Comparison of ENCODE assay signal across 8 mouse cellular contexts in genomic region chr5:30887331-30887761, GRCm38 (mm10). TPM values are rescaled to one million over a fixed set of nuclear protein-coding genes. Genes with fewer than 3 reads are reported as not detected.
A peak's percentile ranks its signal among the peaks of the same experiment; 100 is the strongest.
DNase-seq lines count a peak whose midpoint lies in the region; ATAC-seq and TF ChIP-seq lines count a peak whose summit lies in the region.

No protein-coding gene starts in this region.

- peaks cover 6% of the 10 kb centered on the region; the same call in 1 of the 2 replicates for H3K4me1 ChIP-seq in kidney, adult 2 months (ENCODE audit: control insufficient read depth, insufficient read depth, low read length)
- H3K4me1 ChIP-seq in liver, embryonic 16.5 days (ENCODE audit: control insufficient read depth, low read depth, low read length) = peaks cover 24% of the 10 kb centered on the region
- H3K4me1 ChIP-seq in neural tube, embryonic 12.5 days = peaks cover 15% of the 10 kb centered on the region

- peak overlapping the region; percentile 75 for H3K27ac ChIP-seq in kidney, adult 2 months (ENCODE audit: insufficient read depth, low read depth, low read length)
- peak overlapping the region; percentile 93 for H3K27ac ChIP-seq in liver, embryonic 16.5 days (ENCODE audit: low read length)
- H3K27ac ChIP-seq in neural tube, embryonic 12.5 days = peak overlapping the region; percentile 83

- under 1% methylated on average over 19 of the region's 19 CpGs for WGBS in kidney, adult 2 months
- 0% methylated on average over 19 of the region's 19 CpGs for WGBS in liver, embryonic 16.5 days (ENCODE audit: insufficient replicate concordance)
- 0% methylated on average over 19 of the region's 19 CpGs for WGBS in neural tube, embryonic 12.5 days

- no peak for TF ChIP-seq POLR2A in kidney, adult 2 months (IDR thresholded peaks at IDR 0.05; ENCODE audit: low read depth, low read length)

- H3K9me3 ChIP-seq in liver, embryonic 16.5 days (replicated peaks; ENCODE audit: control insufficient read depth, low read length) = no peaks in the 10 kb centered on the region
- no peaks in the 10 kb centered on the region for H3K9me3 ChIP-seq in neural tube, embryonic 12.5 days

- peak overlapping the region; percentile 77 for H3K9ac ChIP-seq in liver, embryonic 16.5 days (ENCODE audit: low read depth, low read length)
- peak overlapping the region; percentile 58 for H3K9ac ChIP-seq in neural tube, embryonic 12.5 days

- no peaks in the 10 kb centered on the region for H3K27me3 ChIP-seq in kidney, adult 2 months (replicated peaks; ENCODE audit: control insufficient read depth, insufficient read depth, low read length)
- H3K27me3 ChIP-seq in liver, embryonic 16.5 days (ENCODE audit: control insufficient read depth, insufficient read depth, low read depth, low read length) = no peaks in the 10 kb centered on the region
- H3K27me3 ChIP-seq in neural tube, embryonic 12.5 days (replicated peaks) = no peaks in the 10 kb centered on the region

- H3K4me3 ChIP-seq in kidney, adult 2 months (ENCODE audit: insufficient read depth, low read depth, low read length) = peak overlapping the region; percentile 91
- peak overlapping the region; percentile 87 for H3K4me3 ChIP-seq in liver, embryonic 16.5 days (ENCODE audit: low read depth, low read length)
- H3K4me3 ChIP-seq in neural tube, embryonic 12.5 days = peak overlapping the region; percentile 82

- no peak for TF ChIP-seq CTCF in kidney, adult 2 months (conservative IDR thresholded peaks at IDR 0.05; ENCODE audit: insufficient read depth, insufficient read length, low read depth, low read length)

- peak; percentile 48 for DNase-seq in urinary bladder, adult 2 months (ENCODE audit: low spot score)
- no peak for DNase-seq in urinary bladder, postnatal 10 days (ENCODE audit: low spot score)
- DNase-seq in cerebellum, postnatal 25 days = peak; percentile 79 to 80
- peak; percentile 77 for DNase-seq in kidney, adult 2 months
- DNase-seq in telencephalon, adult 2 months (ENCODE audit: low read depth, low spot score) = peak; percentile 60

- ATAC-seq in granulocyte monocyte progenitor cell, adult 5-6 weeks (replicated peaks; ENCODE audit: poor library complexity, severe bottlenecking) = peak; percentile 68
- peak; percentile 57 for ATAC-seq in liver, embryonic 16.5 days (ENCODE audit: low read depth)
- peak; percentile 46 for ATAC-seq in neural tube, embryonic 12.5 days (ENCODE audit: low FRiP score, low read depth)

- no peaks in the 10 kb centered on the region for H3K36me3 ChIP-seq in kidney, adult 2 months (ENCODE audit: control insufficient read depth, insufficient read depth, low read length)
- 0 out of 2 replicates have a peak, but pooled peaks cover 4% of the 10 kb centered on the region for H3K36me3 ChIP-seq in liver, embryonic 16.5 days (ENCODE audit: control insufficient read depth, insufficient read depth)
- H3K36me3 ChIP-seq in neural tube, embryonic 12.5 days = peaks cover 19% of the 10 kb centered on the region

- peak overlapping the region; percentile 92 for H3K4me2 ChIP-seq in liver, embryonic 16.5 days (ENCODE audit: low read depth, low read length)
- H3K4me2 ChIP-seq in neural tube, embryonic 12.5 days (replicated peaks) = peak overlapping the region; percentile 72

RNA-seq across cellular contexts. Expression of gene Agbl5, which starts 1.1 kb away (rescaled TPM):
- polyA plus RNA-seq in urinary bladder, adult 2 months (2012; rRNA removed) = 16.5 and 16.6 TPM in 2 replicates
- 8.9 and 27.6 TPM in 2 replicates for total RNA-seq in granulocyte monocyte progenitor cell, adult 5-6 weeks (2014; fragmentation: Nextera tagmentation)
- 7.7 and 12.5 TPM in 2 replicates for total RNA-seq in granulocyte monocyte progenitor cell, adult 5-6 weeks (2017)
- polyA plus RNA-seq in kidney, adult 2 months (2012; rRNA removed) = 22.6 and 24.1 TPM in 2 replicates
- polyA plus RNA-seq in liver, embryonic 16.5 days (2015; fragmentation: Nextera tagmentation; extraction: Ambion mirVana) = 5.7 and 6.1 TPM in 2 replicates
- polyA plus RNA-seq in neural tube, embryonic 12.5 days (2016; fragmentation: Nextera tagmentation; extraction: Ambion mirVana) = 27.5 and 29.0 TPM in 2 replicates

RNA-seq across cellular contexts. Expression of gene Tmem214, which starts 19.5 kb away (rescaled TPM):
- 52.8 and 60.7 TPM in 2 replicates for polyA plus RNA-seq in urinary bladder, adult 2 months (2012; rRNA removed)
- 40.7 and 48.5 TPM in 2 replicates for total RNA-seq in granulocyte monocyte progenitor cell, adult 5-6 weeks (2014; fragmentation: Nextera tagmentation)
- 21.5 and 24.9 TPM in 2 replicates for total RNA-seq in granulocyte monocyte progenitor cell, adult 5-6 weeks (2017)
- polyA plus RNA-seq in kidney, adult 2 months (2012; rRNA removed) = 81.3 and 92.5 TPM in 2 replicates
- 40.1 and 41.7 TPM in 2 replicates for polyA plus RNA-seq in liver, embryonic 16.5 days (2015; fragmentation: Nextera tagmentation; extraction: Ambion mirVana)
- polyA plus RNA-seq in neural tube, embryonic 12.5 days (2016; fragmentation: Nextera tagmentation; extraction: Ambion mirVana) = 60.2 and 61.4 TPM in 2 replicates

RNA-seq across cellular contexts. Expression of gene Ost4, which starts 20.2 kb away (rescaled TPM):
- 268 and 335 TPM in 2 replicates for polyA plus RNA-seq in urinary bladder, adult 2 months (2012; rRNA removed)
- total RNA-seq in granulocyte monocyte progenitor cell, adult 5-6 weeks (2014; fragmentation: Nextera tagmentation) = 361 and 454 TPM in 2 replicates
- total RNA-seq in granulocyte monocyte progenitor cell, adult 5-6 weeks (2017) = 300 and 325 TPM in 2 replicates
- polyA plus RNA-seq in kidney, adult 2 months (2012; rRNA removed) = 377 and 422 TPM in 2 replicates
- polyA plus RNA-seq in liver, embryonic 16.5 days (2015; fragmentation: Nextera tagmentation; extraction: Ambion mirVana) = 311 and 346 TPM in 2 replicates
- 294 and 304 TPM in 2 replicates for polyA plus RNA-seq in neural tube, embryonic 12.5 days (2016; fragmentation: Nextera tagmentation; extraction: Ambion mirVana)

RNA-seq across cellular contexts. Expression of gene Emilin1, which starts 25.9 kb away (rescaled TPM):
- polyA plus RNA-seq in urinary bladder, adult 2 months (2012; rRNA removed) = 59.2 and 104 TPM in 2 replicates
- total RNA-seq in granulocyte monocyte progenitor cell, adult 5-6 weeks (2014; fragmentation: Nextera tagmentation) = 78.8 and 147 TPM in 2 replicates
- total RNA-seq in granulocyte monocyte progenitor cell, adult 5-6 weeks (2017) = 124 and 152 TPM in 2 replicates
- 55.6 and 63.8 TPM in 2 replicates for polyA plus RNA-seq in kidney, adult 2 months (2012; rRNA removed)
- polyA plus RNA-seq in liver, embryonic 16.5 days (2015; fragmentation: Nextera tagmentation; extraction: Ambion mirVana) = 37.2 and 39.1 TPM in 2 replicates
- 63.7 and 75.3 TPM in 2 replicates for polyA plus RNA-seq in neural tube, embryonic 12.5 days (2016; fragmentation: Nextera tagmentation; extraction: Ambion mirVana)

RNA-seq across cellular contexts. Expression of gene Khk, which starts 33.9 kb away (rescaled TPM):
- 38.4 and 38.9 TPM in 2 replicates for polyA plus RNA-seq in urinary bladder, adult 2 months (2012; rRNA removed)
- 84.7 and 111 TPM in 2 replicates for total RNA-seq in granulocyte monocyte progenitor cell, adult 5-6 weeks (2014; fragmentation: Nextera tagmentation)
- 66.4 and 80.2 TPM in 2 replicates for total RNA-seq in granulocyte monocyte progenitor cell, adult 5-6 weeks (2017)
- 1,147 and 1,266 TPM in 2 replicates for polyA plus RNA-seq in kidney, adult 2 months (2012; rRNA removed)
- polyA plus RNA-seq in liver, embryonic 16.5 days (2015; fragmentation: Nextera tagmentation; extraction: Ambion mirVana) = 31.7 and 36.0 TPM in 2 replicates
- polyA plus RNA-seq in neural tube, embryonic 12.5 days (2016; fragmentation: Nextera tagmentation; extraction: Ambion mirVana) = 6.7 and 8.6 TPM in 2 replicates
